Mouse (Mus musculus) hindbrain, embryonic 15.5 days (tissue): Measurements from ENCODE around the gene Adam33. TPM values are rescaled to one million over a fixed set of nuclear protein-coding genes. Genes with fewer than 3 reads are reported as not detected.
"Not testable (repeated sequence)": the region's sequence is repeated elsewhere in the genome, so short reads cannot be mapped to it uniquely, and the experiment has no call there.

ENCODE experiments used
- ATAC-seq: fragments of 200-750 bp; cut with Nextera tagmentation; 2 replicates; pipeline ENCODE4 v1.8.0; 2017; ENCODE audit warnings: low read depth, moderate number of reproducible peaks, moderate TSS enrichment; ENCODE audit not compliant: low FRiP score
- H3K27ac ChIP-seq: fragments of 300-500 bp; sonication (generic); replicated peaks from 2 replicates; pipeline ENCODE4 v1.5.1; 2015; ENCODE audit warnings: mild to moderate bottlenecking, inconsistent platforms
- H3K27me3 ChIP-seq: fragments of 300-500 bp; sonication (generic); 2 replicates; pipeline ENCODE4 v1.6.1; 2015; ENCODE audit warnings: control low read depth, inconsistent platforms
- H3K36me3 ChIP-seq: fragments of 300-500 bp; sonication (generic); 2 replicates; pipeline ENCODE4 v1.6.1; 2015; ENCODE audit warnings: control low read depth, inconsistent platforms
- H3K4me1 ChIP-seq: fragments of 300-500 bp; sonication (generic); replicated peaks from 2 replicates; pipeline ENCODE4 v1.6.1; 2015; ENCODE audit warnings: control low read depth, inconsistent platforms
- H3K4me2 ChIP-seq: fragments of 300-500 bp; sonication (generic); 2 replicates; pipeline ENCODE4 v1.6.1; 2015; ENCODE audit warnings: moderate library complexity, mild to moderate bottlenecking, inconsistent platforms
- H3K4me3 ChIP-seq: fragments of 300-500 bp; sonication (generic); 2 replicates; pipeline ENCODE4 v1.5.1; 2015; ENCODE audit warnings: mild to moderate bottlenecking, inconsistent platforms
- H3K9ac ChIP-seq: fragments of 300-500 bp; sonication (generic); 2 replicates; pipeline ENCODE4 v1.6.1; 2015; ENCODE audit warnings: inconsistent platforms
- H3K9me3 ChIP-seq: fragments of 300-500 bp; sonication (generic); 2 replicates; pipeline ENCODE4 v1.6.1; 2016; ENCODE audit warnings: control low read depth, inconsistent platforms
- WGBS: fragments of 180-500 bp; shearing (Covaris S2); methylation state at CpG from one replicate; pipeline ENCODE4 v1.1.7; 2015; 5-methylcytosine and 5-hydroxymethylcytosine counted together
- polyA plus RNA-seq: library from polyadenylated mRNA; unstranded; fragments of >200 nt; fragmentation: Nextera tagmentation; extraction: Ambion mirVana; gene quantifications from 2 replicates; pipeline ENCODE4 v1.2.1, GENCODE M21; 2015

The Adam33 gene
- polyA plus RNA-seq, 1 experiment from 2014 or later, result 1.0 TPM

DNA sequence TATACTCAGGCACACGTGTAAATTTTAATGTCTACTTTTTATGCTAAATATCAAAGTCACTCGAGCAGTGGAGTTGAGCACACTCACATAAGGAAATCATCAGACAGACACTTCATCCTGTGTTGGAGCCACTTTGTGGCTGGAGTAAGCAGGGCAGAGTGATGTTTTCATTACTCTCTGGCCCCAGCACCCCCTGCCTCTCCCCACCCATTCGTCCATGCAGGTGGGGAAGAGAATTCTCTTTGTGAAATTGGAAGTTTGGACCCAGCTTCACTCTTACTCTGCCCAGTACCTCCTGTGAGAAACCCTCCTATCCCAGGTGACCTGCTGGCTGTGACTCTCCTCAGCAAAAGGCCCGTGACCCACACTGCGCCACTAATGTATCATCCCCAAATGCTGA is 24.9 kb downstream of the Adam33 start:
- no peak for ATAC-seq
- Histone ChIP-seq H3K27me3 (0 out of 2 replicates have a peak, but pooled peaks cover 11% of the 10 kb centered on the region), H3K4me1 (peaks cover 19% of the 10 kb centered on the region), H3K36me3 (no peaks in the 10 kb centered on the region), H3K9me3 (no peaks in the 10 kb centered on the region), H3K9ac (no peak overlapping the region), H3K4me3 (no peak overlapping the region), H3K4me2 (no peak overlapping the region), H3K27ac (no peak overlapping the region)
- WGBS, result 89% methylated on average over 5 of the region's 5 CpGs

DNA sequence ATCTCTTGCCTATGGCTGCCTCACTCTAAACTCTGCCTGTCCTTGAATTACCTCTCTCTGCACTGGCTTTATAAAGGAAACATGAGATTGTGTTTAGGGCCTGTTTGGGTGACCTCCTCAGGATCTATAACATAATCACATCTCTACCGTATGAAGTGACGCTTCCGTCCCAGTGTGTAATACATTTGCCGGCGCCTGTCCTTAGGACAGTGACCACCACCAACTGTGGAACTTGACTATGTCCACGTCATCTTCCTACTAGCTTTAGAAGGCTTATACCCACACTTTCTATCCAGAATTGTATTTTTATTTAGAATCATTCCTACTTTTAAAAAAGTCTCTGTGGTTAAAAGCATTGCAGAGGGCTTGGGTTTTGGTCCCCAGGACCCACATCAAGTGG is 25.4 kb downstream of the Adam33 start:
- Histone ChIP-seq H3K9me3 (no peaks in the 10 kb centered on the region), H3K9ac (no peak overlapping the region), H3K4me2 (no peak overlapping the region), H3K27ac (no peak overlapping the region), H3K36me3 (no peaks in the 10 kb centered on the region), H3K4me3 (no peak overlapping the region), H3K27me3 (0 out of 2 replicates have a peak, but pooled peaks cover 11% of the 10 kb centered on the region), H3K4me1 (peaks cover 19% of the 10 kb centered on the region)
- WGBS, result 94% methylated on average over 6 of the region's 6 CpGs
- ATAC-seq, result no peak

DNA sequence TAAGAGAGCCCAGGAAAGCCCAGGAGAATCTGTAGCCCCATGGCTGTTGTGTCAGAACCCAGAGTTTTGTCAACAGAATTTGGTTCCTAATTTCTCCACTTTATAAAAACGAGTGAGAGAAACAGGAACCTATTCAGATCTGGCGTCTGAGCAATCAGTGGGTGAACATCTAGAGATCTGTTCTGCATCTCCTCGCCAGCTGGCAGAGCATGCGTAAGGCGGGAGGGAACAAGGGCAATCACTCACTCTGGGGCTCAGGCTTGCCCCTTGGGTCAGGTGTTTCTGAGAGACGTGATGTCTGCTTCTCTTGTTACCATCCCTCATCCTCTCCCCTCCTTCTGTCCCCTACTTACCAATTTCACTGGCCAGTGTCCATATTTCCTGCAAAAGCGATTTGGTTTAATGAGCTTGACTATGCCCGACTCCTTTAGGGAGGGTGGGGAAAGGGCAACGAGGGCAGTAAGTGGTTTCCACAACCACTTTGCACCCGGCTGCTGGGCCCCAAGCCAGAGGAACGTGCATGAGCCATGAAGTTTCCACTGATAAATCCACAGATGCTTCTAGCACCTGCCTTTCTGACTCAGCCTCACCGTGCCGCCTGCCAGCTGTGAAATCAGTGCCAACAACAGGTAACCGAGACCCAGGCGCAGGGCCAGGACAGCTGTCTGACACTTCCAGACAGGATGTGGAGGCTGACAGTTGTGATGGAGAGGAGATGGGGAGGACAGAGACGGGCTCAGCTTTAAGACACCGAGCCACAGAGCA is 26.2 kb downstream of the Adam33 start:
- Histone ChIP-seq H3K27ac (no peak overlapping the region), H3K27me3 (0 out of 2 replicates have a peak, but pooled peaks cover 3% of the 10 kb centered on the region), H3K4me3 (no peak overlapping the region), H3K4me1 (peaks cover 19% of the 10 kb centered on the region), H3K9me3 (no peaks in the 10 kb centered on the region), H3K9ac (no peak overlapping the region), H3K4me2 (no peak overlapping the region), H3K36me3 (no peaks in the 10 kb centered on the region)
- no peak for ATAC-seq
- WGBS, result 60% methylated on average over 17 of the region's 17 CpGs

DNA sequence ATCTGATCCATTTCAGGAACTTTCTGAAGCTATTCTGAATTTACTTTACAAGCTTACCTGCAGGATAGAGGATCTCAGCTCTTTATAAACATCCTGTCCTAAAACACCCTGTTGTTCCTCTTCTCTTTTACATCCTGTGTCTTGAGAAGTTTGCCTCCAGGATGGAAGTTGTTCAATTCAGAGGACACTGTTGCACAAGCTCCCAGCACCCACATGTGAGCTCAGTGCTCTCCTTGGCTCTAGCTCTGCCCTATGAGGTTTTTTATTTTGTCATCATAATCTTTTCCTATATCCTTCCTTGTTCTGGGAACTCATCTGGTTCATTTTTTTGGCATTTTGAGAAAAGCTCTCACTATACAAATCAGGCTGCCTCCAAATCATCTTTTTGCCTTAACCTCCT is 26.9 kb downstream of the Adam33 start:
- Histone ChIP-seq H3K9ac (no peak overlapping the region), H3K9me3 (no peaks in the 10 kb centered on the region), H3K27ac (no peak overlapping the region), H3K4me3 (no peak overlapping the region), H3K36me3 (no peaks in the 10 kb centered on the region), H3K27me3 (no peaks in the 10 kb centered on the region), H3K4me1 (peaks cover 16% of the 10 kb centered on the region), H3K4me2 (no peak overlapping the region)
- ATAC-seq, result no peak

DNA sequence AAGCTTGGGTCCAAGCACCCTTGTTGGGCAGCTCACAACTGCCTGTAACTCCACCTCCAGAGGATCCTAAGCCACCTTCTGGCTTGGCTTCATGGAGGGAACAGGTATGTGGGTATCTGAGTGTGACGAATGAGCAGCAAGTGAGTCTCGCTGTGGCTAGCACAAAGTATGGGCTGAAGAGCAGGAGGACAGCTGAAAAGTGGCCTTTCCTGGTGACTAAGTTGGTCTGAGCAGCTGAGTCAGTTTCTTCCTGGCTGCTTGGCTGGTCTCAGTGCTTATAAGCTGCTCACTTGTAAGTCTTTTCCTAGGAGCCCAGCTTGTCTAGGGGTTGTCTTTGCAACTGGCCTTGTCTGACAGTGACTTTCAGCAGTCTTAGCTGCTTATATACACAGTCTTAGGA is 27.3 kb downstream of the Adam33 start:
- Histone ChIP-seq H3K9ac (no peak overlapping the region), H3K4me1 (peaks cover 12% of the 10 kb centered on the region), H3K27ac (no peak overlapping the region), H3K4me3 (no peak overlapping the region), H3K9me3 (no peaks in the 10 kb centered on the region), H3K27me3 (no peaks in the 10 kb centered on the region), H3K36me3 (no peaks in the 10 kb centered on the region), H3K4me2 (no peak overlapping the region)
- 91% methylated on average over 2 of the region's 2 CpGs for WGBS
- ATAC-seq, result no peak

DNA sequence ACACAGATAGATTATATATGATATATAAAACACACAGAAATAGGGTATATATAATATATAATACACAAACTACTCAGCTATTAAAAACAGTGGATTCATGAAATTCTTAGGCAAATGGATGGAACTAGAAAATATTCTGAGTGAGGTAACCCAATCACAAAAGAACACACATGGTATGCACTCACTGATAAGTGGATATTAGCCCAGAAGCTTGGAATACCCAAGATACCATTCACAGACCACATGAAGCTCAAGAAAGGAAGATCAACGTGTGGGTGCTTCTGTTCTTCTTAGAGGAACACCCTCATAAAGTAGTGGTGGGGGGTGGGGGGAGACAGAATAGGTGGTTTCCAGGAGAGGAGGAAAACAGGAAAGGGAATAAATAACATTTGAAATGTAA is 32.2 kb downstream of the Adam33 start:
- not testable (repeated sequence) for H3K27me3 ChIP-seq
- WGBS, result 74% methylated on average over 1 of the region's 1 CpGs

DNA sequence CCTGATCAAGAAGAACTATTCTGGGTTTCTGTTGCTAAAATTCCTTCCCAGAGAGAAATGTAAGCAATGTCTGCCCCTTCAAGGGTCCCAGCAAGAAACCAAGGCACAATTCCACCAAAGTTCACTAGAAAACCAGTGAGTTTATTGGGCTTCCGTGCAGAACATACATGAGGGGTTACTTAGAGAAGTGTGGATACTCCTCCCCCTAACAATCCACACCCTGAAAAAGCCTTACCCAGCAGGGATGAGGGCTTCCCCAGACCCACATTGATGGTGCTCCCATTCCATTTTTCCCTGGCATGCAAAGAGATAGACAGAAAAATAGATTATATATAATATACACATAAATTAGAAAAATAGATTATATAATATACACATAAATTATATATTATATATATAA is 32.6 kb downstream of the Adam33 start:
- Histone ChIP-seq H3K36me3 (peaks cover 15% of the 10 kb centered on the region), H3K9ac (no peak overlapping the region), H3K27ac (no peak overlapping the region), H3K4me2 (no peak overlapping the region), H3K27me3 (no peaks in the 10 kb centered on the region), H3K4me1 (no peaks in the 10 kb centered on the region), H3K9me3 (no peaks in the 10 kb centered on the region), H3K4me3 (no peak overlapping the region)
- ATAC-seq, result no peak
- 95% methylated on average over 1 of the region's 1 CpGs for WGBS

More for the DNA sequence above, 32.2 kb downstream of the Adam33 start:
- peaks cover 11% of the 10 kb centered on the region for H3K36me3 ChIP-seq
- H3K4me2 ChIP-seq, H3K4me1 ChIP-seq, H3K27ac ChIP-seq, H3K9ac ChIP-seq, H3K9me3 ChIP-seq, ATAC-seq, H3K4me3 ChIP-seq: not testable (repeated sequence)

DNA sequence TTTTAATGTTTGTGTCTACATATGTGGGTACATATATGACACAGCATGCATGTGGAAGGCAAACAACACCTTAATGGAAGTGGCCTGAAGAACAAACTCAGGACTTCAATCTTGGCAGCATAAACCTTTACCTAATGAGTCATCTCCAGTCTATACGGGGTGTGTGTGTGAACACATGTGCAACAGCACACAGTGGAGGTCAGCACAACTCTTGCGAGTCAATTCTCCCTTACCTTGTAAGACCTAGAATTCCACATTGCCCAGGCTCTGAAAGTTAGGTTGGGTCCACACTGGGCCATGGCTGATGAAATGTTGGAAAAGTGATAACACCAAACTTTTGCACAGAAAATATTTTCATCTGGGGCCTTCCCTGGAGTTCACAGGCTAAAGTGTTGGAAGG is 33.1 kb downstream of the Adam33 start:
- Histone ChIP-seq H3K9me3 (no peaks in the 10 kb centered on the region), H3K4me2 (no peak overlapping the region), H3K36me3 (peaks cover 19% of the 10 kb centered on the region), H3K27me3 (no peaks in the 10 kb centered on the region), H3K4me3 (no peak overlapping the region), H3K27ac (no peak overlapping the region), H3K4me1 (no peaks in the 10 kb centered on the region), H3K9ac (no peak overlapping the region)
- no peak for ATAC-seq
- 97% methylated on average over 2 of the region's 2 CpGs for WGBS

DNA sequence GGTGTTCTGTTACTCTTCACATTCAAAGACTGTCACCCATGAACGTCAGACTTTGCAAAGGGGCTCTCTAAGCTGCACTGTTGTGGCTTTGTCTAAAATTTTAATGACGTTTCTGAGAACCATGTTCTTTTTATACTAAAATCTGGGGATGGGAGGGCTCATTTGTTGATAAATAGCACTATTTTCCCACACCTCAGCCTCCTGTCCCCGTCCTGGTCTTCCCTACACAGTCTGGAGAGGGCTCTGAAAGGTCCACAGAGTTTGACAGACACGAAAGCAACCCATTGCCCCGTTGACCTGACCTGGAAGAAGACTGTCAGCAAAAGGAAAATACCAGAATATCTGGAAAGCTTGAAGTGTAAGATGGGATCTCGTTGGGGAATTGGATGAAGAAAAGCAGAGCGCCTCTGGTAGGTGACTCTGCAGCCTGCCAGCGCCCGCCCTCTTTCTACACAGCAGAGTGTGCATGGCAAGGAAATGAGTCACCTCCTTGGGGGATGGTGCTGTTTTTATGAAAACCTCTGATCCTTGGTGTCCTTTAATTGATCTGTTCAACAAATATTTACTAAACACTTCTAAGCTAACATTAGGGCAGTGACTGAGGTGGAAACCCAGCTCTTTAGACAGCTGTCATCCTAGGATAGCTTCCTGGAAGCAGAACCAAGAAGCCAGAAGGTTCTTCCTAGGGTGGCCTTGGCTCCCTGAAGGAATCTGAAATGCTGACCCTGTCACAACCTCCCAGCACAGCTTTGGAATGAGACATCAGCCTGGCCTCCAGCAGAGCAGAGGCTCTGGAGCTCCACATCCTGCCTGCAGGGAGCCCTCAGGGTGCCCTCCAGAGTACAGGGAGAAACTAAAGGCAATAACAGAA is 34.3 kb downstream of the Adam33 start:
- no peak for ATAC-seq
- Histone ChIP-seq H3K9ac (no peak overlapping the region), H3K4me1 (no peaks in the 10 kb centered on the region), H3K27ac (no peak overlapping the region), H3K9me3 (no peaks in the 10 kb centered on the region), H3K36me3 (peaks cover 27% of the 10 kb centered on the region), H3K27me3 (no peaks in the 10 kb centered on the region), H3K4me2 (no peak overlapping the region), H3K4me3 (no peak overlapping the region)
- 80% methylated on average over 9 of the region's 9 CpGs for WGBS

DNA sequence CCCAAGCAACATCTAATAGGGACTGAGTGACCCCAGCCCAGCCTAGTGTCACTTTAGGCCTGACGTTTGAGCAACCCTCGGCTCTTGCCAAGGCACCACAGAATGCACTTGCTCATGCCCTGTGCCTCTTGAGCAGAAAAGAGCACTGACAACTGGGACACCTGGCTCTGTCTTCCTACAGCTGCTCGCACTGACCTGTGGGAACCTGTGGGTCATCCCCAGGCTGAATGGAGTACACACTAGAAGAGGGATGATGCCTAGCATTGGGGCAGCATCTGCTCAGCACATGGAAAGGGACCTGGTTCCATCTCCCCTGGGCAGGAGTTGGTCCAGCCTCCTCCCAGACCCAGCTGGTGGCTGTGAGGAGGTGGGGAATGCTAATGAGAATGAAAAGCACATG is 36.7 kb downstream of the Adam33 start:
- no peak overlapping the region for H3K27ac ChIP-seq
- H3K9ac ChIP-seq, result no peak overlapping the region
- H3K4me3 ChIP-seq, result no peak overlapping the region
- no peak for ATAC-seq
- H3K4me1 ChIP-seq, result no peaks in the 10 kb centered on the region
- no peak overlapping the region for H3K4me2 ChIP-seq
- WGBS, result 85% methylated on average over 3 of the region's 3 CpGs
- no peaks in the 10 kb centered on the region for H3K27me3 ChIP-seq
- H3K9me3 ChIP-seq, result no peaks in the 10 kb centered on the region
- peaks cover 47% of the 10 kb centered on the region for H3K36me3 ChIP-seq

DNA sequence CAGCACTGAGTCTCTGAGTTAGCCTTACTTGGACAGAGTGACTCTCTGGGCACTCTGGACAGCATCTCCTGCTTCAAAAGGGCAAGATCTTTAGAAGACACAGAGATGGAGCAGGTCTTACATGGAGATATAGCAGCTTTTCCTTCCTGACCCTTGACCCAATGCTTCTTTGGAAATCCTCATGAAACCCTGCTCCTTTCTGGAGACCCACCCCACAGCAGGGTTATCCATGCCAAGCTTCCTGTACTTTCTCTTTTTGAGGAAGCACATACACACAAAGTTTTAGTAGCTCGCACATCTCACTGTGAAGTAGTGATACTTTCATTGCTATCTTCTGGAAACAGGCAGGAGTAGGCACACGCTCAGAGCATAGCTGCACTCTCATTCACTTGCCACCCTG is 38.4 kb downstream of the Adam33 start:
- no peaks in the 10 kb centered on the region for H3K9me3 ChIP-seq
- no peak overlapping the region for H3K4me2 ChIP-seq
- ATAC-seq, result no peak
- WGBS, result 93% methylated on average over 2 of the region's 2 CpGs
- H3K36me3 ChIP-seq, result peaks cover 63% of the 10 kb centered on the region
- no peak overlapping the region for H3K27ac ChIP-seq
- no peak overlapping the region for H3K4me3 ChIP-seq
- H3K27me3 ChIP-seq, result no peaks in the 10 kb centered on the region
- no peak overlapping the region for H3K9ac ChIP-seq
- H3K4me1 ChIP-seq, result no peaks in the 10 kb centered on the region

DNA sequence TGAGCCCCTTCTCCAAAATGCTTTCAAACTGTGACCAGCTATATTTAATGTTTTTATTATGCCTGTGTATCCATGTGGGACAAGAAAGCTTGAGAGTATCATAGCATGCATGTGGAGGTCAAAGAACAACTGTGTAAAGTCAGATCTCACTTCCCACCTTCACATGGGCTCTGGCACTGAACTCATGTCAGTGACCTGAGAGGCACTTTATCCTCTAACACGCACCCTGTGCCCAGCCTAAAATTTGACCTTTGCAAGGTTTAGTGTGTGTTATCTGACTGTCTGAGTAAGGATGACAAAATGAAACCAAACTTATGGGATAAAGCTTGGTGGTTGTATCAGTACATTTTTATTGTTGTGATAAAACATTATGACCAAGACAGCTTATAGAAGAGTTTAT is 53.0 kb downstream of the Adam33 start:
- Histone ChIP-seq H3K9ac (no peak overlapping the region), H3K4me3 (no peak overlapping the region), H3K4me2 (no peak overlapping the region), H3K9me3 (no peaks in the 10 kb centered on the region), H3K36me3 (peaks cover 50% of the 10 kb centered on the region), H3K27me3 (no peaks in the 10 kb centered on the region), H3K4me1 (no peaks in the 10 kb centered on the region), H3K27ac (no peak overlapping the region)
- WGBS, result 89% methylated on average over 1 of the region's 1 CpGs
- ATAC-seq, result no peak
